Mouse (Mus musculus) neural tube, embryonic 10.5 days (tissue): ENCODE measurements around the gene Rpa1.
"Not testable (repeated sequence)": the region's sequence is repeated elsewhere in the genome, so short reads cannot be mapped to it uniquely, and the experiment has no call there.

Experiments used
- DNase-seq: peaks from one replicate; pipeline ENCODE4 v3.0.0-alpha.2; 2017; ENCODE audit warnings: low spot score; ENCODE audit errors: extremely low spot score

Rpa1 gene

GRCm38 (mm10) chr11:75348199-75348889 is at the start of gene Rpa1, which contains the start of gene Smyd4:
Gene Rpa1 (minus strand): TSS chr11:75348324.
Gene Smyd4 (plus strand): TSS chr11:75348433.
- DNase-seq, result peak; percentile 94

GRCm38 (mm10) chr11:75397452-75397851 is 49.3 kb upstream of the Rpa1 start:
- DNase-seq, result no peak

GRCm38 (mm10) chr11:75395611-75396010 is 47.5 kb upstream of the Rpa1 start:
- no peak for DNase-seq

DNA sequence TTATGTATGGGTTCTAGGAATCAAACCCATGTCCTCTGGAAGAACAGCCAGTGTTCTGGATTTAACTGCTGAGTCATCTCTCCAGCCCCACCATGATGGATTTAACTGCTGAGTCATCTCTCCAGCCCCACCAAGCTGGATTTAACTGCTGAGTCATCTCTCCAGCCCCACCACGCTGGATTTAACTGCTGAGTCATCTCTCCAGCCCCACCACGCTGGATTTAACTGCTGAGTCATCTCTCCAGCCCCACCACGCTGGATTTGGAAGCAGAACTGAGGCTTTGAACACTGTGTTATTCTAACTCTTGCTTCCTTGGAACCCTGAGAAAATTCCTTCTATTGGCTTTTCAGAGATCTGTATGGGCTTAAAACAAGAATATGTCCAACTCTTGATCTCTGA is 35.4 kb upstream of the Rpa1 start:
- not testable (repeated sequence) for DNase-seq

- not testable (repeated sequence) for DNase-seq
These were observed 30.7 kb upstream of the Rpa1 start for GRCm38 (mm10) chr11:75378786-75379185.

DNA sequence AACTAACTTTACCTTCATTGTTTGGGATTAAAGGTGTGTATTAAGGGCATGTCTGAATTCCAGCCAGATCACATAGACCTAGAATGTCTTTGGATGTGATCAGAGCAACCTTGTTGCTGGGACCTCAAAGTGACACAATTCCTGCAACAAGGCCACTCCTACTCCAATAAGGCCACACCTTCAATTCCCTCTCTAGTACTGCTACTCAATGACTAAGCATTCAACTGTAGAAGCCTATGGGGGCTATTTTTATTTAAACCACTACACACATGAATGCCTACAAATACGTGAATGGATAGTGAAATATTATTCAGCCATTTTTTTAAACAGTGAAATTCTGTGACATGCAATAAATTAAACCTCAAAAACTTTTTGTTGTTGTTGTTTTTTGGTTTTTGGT is 29.0 kb upstream of the Rpa1 start:
- no peak for DNase-seq

- no peak for DNase-seq
These were observed 7.4 kb upstream of the Rpa1 start for GRCm38 (mm10) chr11:75355475-75355874.

- no peak for DNase-seq
These were observed 3.1 kb upstream of the Rpa1 start for GRCm38 (mm10) chr11:75351225-75351624.

GRCm38 (mm10) chr11:75348890-75349261 is 752 bp upstream of the Rpa1 start:
- no peak for DNase-seq

- DNase-seq, result no peak
These were observed 528 bp downstream of the Rpa1 start for GRCm38 (mm10) chr11:75347596-75347995.

DNA sequence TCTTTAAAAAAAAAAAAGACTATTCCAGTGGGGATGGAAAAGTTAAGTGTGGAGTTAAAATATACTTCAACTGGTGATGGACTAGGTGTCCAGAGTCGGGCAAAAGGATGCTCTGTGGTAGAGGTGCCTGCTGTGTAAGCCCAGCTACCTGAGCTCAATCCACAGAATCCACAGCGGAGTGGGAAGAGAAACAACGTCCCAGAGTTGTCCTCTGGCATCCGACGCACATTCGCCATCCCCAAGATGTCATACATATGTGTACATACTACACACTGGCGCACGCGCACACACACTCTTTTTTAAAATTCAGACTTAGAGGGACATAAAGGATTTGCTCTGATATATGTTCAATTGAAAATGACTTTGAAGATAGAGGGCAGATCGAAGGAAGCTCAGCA is 937 bp downstream of the Rpa1 start:
- no peak for DNase-seq

DNA sequence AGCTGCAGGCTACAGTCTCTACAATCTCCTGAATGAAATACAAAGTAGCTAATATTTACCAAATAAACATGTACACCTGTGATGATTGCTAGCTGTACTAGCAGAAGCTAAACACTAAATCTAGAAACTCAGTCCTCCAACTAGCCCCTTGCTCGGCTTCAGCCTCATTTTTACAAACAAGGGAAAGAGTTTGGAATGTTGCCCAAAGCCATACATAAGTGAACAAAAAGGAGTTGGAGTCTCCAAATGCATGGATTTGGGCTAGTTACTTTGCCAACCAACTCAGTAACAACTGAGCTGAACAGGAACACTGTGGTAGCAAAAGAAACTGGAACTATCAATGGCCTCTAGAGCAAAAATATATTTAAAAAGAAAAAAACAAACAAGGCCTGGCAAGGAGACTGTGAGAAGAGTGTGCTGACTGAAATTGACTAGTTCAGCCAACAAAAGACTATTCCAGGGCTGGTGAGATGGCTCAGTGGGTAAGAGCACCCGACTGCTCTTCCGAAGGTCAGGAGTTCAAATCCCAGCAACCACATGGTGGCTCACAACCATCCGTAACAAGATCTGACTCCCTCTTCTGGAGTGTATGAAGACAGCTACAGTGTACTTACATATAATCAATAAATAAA is 1.5 kb downstream of the Rpa1 start:
- no peak for DNase-seq

DNA sequence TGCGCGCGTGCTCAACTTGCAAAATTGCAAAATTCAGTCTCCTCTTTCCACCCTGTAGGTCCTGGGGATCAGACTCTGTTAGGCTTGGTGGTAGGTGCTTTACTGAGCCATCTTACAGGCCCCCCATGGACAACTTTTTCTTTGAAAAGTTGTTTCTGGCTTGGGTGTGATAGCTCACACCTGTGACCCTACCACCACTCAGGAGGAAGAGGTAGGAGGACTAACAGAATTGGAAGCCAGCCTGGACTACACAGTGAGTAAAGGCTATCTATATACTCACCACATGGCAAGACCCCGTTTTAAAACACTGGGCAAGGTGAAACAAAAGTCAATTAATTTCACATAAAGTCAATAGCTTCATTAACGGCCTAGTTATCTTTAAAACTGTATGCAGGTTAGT is 3.4 kb downstream of the Rpa1 start:
- DNase-seq, result no peak

DNA sequence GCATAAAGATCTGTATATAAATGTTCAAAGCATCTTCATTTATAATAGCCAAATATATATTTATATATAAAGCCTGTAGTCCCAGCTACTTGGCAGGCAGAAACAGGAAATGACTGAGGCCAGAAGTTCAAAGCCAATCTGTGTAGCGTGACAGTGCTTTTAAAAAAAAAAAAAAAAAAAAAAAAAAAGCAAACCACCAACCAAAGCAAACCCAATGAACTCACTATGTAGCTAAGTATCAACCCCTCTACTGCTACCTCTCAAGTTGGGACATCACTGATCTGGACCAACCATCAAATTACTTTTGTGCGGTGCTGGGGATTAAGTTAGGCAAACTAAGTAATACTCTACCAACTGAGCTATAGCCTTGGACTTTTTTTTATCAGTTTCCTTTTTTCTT is 4.0 kb downstream of the Rpa1 start:
- DNase-seq, result no peak

- no peak for DNase-seq
These were observed 5.0 kb downstream of the Rpa1 start for GRCm38 (mm10) chr11:75343096-75343495.

GRCm38 (mm10) chr11:75340698-75341345 is 7.3 kb downstream of the Rpa1 start:
- DNase-seq, result no peak

- DNase-seq, result no peak
These were observed 8.0 kb downstream of the Rpa1 start for GRCm38 (mm10) chr11:75340076-75340475.

DNA sequence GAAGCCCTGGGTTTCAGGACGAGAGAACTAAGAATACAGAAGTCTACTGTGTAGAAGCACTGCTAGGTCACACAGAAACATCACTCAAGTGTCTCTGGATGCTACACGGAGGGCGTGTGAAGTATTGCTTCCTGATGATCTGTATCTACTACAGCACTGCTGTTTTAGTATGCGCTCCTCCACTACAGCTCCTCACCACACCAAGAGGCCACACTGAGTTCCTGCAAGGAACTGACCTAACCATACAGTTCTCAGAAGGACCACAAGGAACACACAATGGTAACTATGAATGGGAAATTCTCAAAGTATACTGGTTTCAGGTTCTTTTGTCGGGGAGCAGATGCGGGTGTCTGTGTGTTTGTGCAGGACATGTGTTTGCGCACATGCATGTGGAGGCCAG is 10.9 kb downstream of the Rpa1 start:
- DNase-seq, result no peak

- no peak for DNase-seq
These were observed 11.4 kb downstream of the Rpa1 start for GRCm38 (mm10) chr11:75336676-75337075.

GRCm38 (mm10) chr11:75325969-75326311 is 22.2 kb downstream of the Rpa1 start:
- DNase-seq, result no peak

DNA sequence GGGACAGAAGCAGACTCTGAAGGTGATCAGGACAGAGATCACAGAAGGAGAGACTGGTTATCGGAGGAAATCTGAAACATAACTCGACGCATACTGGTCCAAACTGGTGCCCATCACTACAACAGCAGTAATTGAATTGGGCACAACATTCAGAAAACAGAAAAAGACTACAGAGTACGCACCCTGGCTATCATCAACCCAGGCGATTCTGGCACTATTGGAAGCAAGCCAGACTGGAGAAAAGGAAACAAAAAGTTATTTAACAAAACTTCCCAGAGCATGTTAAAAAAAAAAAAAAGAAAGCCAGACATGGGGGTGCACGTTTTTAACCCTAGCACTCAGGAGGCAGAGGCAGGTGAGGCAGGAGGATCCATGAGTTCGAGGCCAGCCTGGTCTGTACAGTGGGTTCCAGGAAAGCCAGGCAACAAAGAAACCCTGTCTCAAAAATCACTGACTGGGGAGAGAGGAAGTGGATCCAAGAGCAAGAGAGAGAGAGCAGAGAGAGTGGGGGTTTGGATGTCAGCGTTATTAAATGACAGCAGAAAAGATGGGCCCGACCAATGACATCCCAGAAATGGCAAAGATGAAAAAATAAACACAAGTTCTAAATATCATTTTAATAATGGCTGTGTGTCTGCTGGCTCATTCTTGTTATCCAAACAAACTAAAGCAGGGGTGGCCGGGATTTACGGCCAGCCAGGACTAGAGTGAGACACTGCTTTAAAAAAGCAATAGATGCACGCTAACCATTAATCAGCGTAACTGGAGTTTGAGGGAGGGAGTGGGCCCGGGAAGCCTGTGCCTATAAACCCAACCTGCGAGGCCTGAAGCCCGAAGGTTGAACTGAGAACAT is 22.8 kb downstream of the Rpa1 start:
- DNase-seq, result no peak

DNA sequence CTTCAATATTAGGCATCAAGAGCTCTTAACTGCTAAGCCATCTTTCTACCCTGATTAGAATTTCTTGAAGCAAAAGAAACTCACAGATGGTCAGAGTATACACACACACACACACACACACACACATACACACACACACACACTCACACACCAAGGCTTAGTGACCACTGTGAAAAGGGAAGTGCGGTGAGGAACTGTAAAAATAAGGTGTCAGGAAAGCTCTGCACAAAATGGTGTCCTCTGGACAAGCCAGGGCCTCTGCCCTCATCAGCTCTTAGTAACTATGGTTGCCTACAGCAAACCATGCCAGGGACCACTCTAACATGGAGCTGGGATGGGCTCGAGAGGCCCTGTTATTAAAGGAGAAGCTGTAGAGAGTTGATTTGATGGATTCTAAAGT is 23.7 kb downstream of the Rpa1 start:
- DNase-seq, result no peak
